Mouse (Mus musculus): ENCODE measurements around the gene Actl6a.

DNA sequence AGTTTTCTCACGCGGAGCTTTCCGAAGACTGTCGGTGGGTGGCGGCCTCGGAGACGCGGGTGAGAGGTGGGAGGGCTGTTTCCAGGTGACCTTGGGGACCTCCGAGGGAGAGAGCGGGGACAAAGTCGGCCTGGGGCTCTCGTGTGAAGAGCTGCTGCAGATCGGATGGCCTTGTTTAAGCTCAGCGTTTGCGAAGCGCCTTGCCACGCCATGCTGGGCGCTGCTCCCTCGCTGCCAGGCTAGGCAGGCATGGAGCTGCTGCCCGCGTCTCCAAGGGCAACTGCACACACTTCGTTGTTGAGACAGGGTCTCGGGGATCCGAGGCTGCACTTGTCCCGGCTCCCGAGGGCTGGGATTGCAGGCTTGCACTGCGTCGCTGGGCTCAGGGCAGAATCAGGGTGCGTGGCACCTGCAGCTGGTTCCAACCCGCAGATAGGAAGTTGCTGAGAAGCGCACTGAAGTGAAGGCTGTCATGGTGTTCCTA is 31.1 kb downstream of the Actl6a start, which contains the start of gene Mrpl47:
- TF ChIP-seq GATA1 (IDR thresholded peaks at IDR 0.05; ENCODE audit: low read length), result no peak
- TF ChIP-seq TAL1 (IDR thresholded peaks at IDR 0.05; ENCODE audit: low read length), result no peak

All from erythroblast, embryonic 14.5 days (primary cell).